Mouse (Mus musculus) stomach, embryonic 15.5 days (tissue): ENCODE data around the gene Atf7ip. TPM values are rescaled to one million over a fixed set of nuclear protein-coding genes. Genes with fewer than 3 reads are reported as not detected.
A peak's percentile ranks its signal among the peaks of the same experiment; 100 is the strongest.

Source experiments
- ATAC-seq: fragments of 200-750 bp; cut with Nextera tagmentation; 2 replicates; pipeline ENCODE4 v1.8.0; 2017; ENCODE audit warnings: low read depth, moderate number of reproducible peaks, moderate TSS enrichment; ENCODE audit not compliant: insufficient read depth, low FRiP score
- H3K27ac ChIP-seq: fragments of 300-500 bp; sonication (generic); 2 replicates; pipeline ENCODE4 v1.5.1; 2015; ENCODE audit warnings: mild to moderate bottlenecking, inconsistent platforms
- H3K27me3 ChIP-seq: fragments of 300-500 bp; sonication (generic); replicated peaks from 2 replicates; pipeline ENCODE4 v1.6.1; 2015; ENCODE audit warnings: inconsistent platforms
- H3K36me3 ChIP-seq: fragments of 300-500 bp; sonication (generic); 2 replicates; pipeline ENCODE4 v1.6.1; 2015; ENCODE audit warnings: inconsistent platforms
- H3K4me1 ChIP-seq: fragments of 300-500 bp; sonication (generic); 2 replicates; pipeline ENCODE4 v1.6.1; 2015; ENCODE audit warnings: inconsistent platforms
- H3K4me2 ChIP-seq: fragments of 300-500 bp; sonication (generic); 2 replicates; pipeline ENCODE4 v1.6.1; 2015; ENCODE audit warnings: mild to moderate bottlenecking, inconsistent platforms
- H3K4me3 ChIP-seq: fragments of 300-500 bp; sonication (generic); replicated peaks from 2 replicates; pipeline ENCODE4 v1.5.1; 2015; ENCODE audit warnings: inconsistent platforms
- H3K9ac ChIP-seq: fragments of 300-500 bp; sonication (generic); 2 replicates; pipeline ENCODE4 v1.6.1; 2015; ENCODE audit warnings: inconsistent platforms
- H3K9me3 ChIP-seq: fragments of 300-500 bp; sonication (generic); 2 replicates; pipeline ENCODE4 v1.6.1; 2016; ENCODE audit warnings: inconsistent platforms
- WGBS: fragments of 180-500 bp; shearing (Covaris S2); methylation state at CpG from one replicate; pipeline ENCODE4 v1.1.7; 2015; 5-methylcytosine and 5-hydroxymethylcytosine counted together
- polyA plus RNA-seq: library from polyadenylated mRNA; unstranded; fragments of >200 nt; fragmentation: Nextera tagmentation; extraction: Ambion mirVana; gene quantifications from 2 replicates; pipeline ENCODE4 v1.2.1, GENCODE M21; 2015

Gene Atf7ip
- polyA plus RNA-seq, 1 experiment from 2014 or later = 38.1 TPM

DNA sequence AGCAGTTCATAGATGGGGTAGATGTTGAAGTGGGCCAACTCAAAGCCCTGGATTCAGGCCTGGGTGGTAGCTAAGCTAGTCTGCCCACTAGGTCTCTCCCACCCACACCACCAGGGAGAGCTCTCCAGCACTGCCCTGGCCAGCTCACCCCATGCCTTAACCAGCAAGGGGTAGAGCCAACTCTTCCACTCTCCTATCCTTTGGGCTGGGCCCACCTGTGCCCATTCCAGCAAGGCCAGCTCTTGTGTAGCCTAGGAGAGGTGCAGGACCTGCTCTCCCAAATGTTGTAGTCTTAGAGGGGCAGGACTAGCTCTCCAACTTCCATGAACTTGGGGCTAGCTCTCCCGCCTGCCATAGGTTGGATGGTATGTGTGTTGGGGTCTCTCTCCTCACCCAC, 18.4 kb upstream of the Atf7ip start:
- WGBS = 93% methylated on average over 1 of the region's 1 CpGs
- Histone ChIP-seq H3K27me3 (no peaks in the 10 kb centered on the region), H3K9me3 (no peaks in the 10 kb centered on the region), H3K36me3 (no peaks in the 10 kb centered on the region), H3K4me1 (no peaks in the 10 kb centered on the region), H3K9ac (no peak overlapping the region), H3K4me2 (no peak overlapping the region), H3K27ac (no peak overlapping the region), H3K4me3 (no peak overlapping the region)
- ATAC-seq = no peak

DNA sequence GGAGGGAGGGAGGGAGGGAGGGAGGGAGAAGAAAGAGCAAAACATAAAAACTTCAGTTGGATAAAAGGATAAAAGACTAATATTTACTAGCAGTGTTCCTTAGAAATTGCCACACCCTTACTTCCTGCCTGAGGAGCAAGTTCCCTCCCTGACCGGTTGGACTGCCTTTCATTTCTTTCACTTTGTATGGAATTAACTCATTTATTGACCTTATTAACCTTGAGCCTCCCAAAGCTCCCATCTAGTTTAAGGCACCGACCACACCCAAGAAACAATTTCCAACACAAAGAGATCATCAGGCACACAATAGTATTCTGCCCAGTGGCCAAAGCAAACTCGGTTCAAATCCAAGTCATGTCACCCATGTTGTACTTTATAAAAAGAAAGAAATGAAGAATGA, 16.1 kb upstream of the Atf7ip start:
- H3K4me3 ChIP-seq = no peak overlapping the region
- peak overlapping the region; percentile 67 for H3K27ac ChIP-seq
- H3K4me2 ChIP-seq = no peak overlapping the region
- ATAC-seq = peak; percentile 71; the same call in 1 of the 2 replicates
- WGBS = 60% methylated on average over 3 of the region's 3 CpGs
- H3K36me3 ChIP-seq = no peaks in the 10 kb centered on the region
- H3K9ac ChIP-seq = no peak overlapping the region
- H3K9me3 ChIP-seq = no peaks in the 10 kb centered on the region
- no peaks in the 10 kb centered on the region for H3K4me1 ChIP-seq
- H3K27me3 ChIP-seq = no peaks in the 10 kb centered on the region

DNA sequence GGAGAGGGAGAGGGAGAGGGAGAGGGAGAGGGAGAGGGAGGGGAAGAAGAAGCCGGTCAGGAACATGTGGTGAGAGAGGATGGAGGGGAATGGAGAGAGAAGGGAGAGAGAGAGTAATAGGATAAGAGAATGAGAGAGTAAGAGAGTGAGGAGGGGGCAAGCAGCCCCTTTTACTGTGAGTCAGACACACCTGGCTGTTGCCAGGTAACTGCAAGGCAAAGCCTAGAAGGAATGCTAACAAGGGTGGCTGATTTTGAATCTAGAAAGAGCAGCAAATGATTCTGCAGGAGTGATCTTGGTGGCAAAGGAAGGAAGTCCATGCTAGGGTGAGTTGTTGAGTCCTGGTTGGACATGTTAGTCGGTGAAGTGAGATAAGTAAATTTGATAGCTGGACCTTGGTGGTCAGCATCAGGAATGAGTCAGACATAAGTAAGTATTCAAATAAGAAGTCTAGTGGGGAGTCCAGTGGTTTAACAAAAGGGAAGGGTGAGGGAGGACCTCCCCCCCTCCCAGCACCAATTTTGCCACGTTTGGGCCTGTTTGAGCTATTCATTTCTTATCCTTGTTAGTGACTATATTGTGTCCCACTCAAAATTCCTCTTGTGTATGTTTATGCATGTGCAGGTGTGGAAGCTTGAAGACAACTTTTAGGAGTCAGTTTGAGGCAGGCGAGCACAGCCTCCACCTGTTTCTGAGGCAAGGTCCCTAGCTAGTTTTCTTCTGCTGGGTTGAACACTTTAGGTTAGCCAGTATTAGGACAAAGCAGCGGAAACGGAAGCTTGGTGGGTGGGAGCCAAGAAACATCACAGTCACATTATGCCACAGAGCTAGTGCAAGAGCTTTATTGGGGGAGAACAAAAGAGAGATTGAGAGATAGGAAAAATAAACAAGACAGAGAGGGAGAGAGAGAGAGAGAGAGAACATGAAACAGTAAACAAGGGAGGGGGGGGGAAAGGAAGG, 15.2 kb upstream of the Atf7ip start:
- Histone ChIP-seq H3K9ac (no peak overlapping the region), H3K4me2 (no peak overlapping the region), H3K4me1 (no peaks in the 10 kb centered on the region), H3K27me3 (no peaks in the 10 kb centered on the region), H3K4me3 (no peak overlapping the region), H3K27ac (peak overlapping the region; percentile 51; the same call in 1 of the 2 replicates), H3K36me3 (no peaks in the 10 kb centered on the region), H3K9me3 (no peaks in the 10 kb centered on the region)
- 62% methylated on average over 6 of the region's 6 CpGs for WGBS
- ATAC-seq = no peak

DNA sequence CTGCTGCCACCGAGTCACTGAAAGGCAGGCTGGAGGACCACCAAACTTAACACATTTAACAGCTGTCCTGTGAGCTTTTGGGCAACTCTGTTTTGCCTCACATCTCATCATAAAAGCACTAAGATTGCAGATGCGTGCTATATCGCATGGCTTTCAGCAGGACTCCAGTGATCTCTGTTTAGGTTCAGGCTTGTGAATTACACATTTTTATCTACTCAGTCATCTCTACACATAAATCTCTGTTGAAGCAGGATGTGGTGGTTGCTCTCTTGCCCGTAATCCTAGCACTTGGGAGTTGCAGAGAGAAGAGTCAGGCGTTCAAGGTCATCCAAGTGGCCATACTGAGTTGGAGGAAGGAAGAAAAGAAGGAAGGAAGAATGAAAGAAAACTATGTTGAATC, 14.3 kb upstream of the Atf7ip start:
- H3K36me3 ChIP-seq = no peaks in the 10 kb centered on the region
- no peaks in the 10 kb centered on the region for H3K4me1 ChIP-seq
- no peak for ATAC-seq
- H3K4me2 ChIP-seq = no peak overlapping the region
- H3K4me3 ChIP-seq = no peak overlapping the region
- no peaks in the 10 kb centered on the region for H3K9me3 ChIP-seq
- H3K9ac ChIP-seq = no peak overlapping the region
- WGBS = 60% methylated on average over 5 of the region's 5 CpGs
- no peaks in the 10 kb centered on the region for H3K27me3 ChIP-seq
- no peak overlapping the region for H3K27ac ChIP-seq

DNA sequence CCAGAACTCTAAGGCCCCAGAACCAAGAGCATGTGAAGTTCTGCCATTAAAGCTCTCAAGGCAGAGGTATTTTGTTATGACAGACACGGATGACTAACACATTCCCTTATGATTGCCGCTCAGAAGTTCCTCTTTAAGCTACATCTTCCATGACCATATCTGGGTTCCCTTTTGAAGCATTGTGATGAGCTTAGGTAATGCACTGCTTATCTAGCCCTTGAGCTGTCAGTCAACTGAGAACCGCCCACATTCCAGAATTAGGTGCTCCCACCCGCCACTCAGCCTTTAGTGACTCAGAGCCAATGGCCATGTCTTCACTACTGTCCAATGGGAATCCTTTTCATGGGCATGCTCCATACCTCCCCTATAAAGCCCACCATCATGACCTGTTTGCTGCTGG, 13.7 kb upstream of the Atf7ip start:
- Histone ChIP-seq H3K4me2 (no peak overlapping the region), H3K4me3 (no peak overlapping the region), H3K9ac (no peak overlapping the region), H3K36me3 (no peaks in the 10 kb centered on the region), H3K9me3 (no peaks in the 10 kb centered on the region), H3K27ac (no peak overlapping the region), H3K4me1 (no peaks in the 10 kb centered on the region), H3K27me3 (no peaks in the 10 kb centered on the region)
- WGBS = 80% methylated on average over 4 of the region's 4 CpGs
- no peak for ATAC-seq

DNA sequence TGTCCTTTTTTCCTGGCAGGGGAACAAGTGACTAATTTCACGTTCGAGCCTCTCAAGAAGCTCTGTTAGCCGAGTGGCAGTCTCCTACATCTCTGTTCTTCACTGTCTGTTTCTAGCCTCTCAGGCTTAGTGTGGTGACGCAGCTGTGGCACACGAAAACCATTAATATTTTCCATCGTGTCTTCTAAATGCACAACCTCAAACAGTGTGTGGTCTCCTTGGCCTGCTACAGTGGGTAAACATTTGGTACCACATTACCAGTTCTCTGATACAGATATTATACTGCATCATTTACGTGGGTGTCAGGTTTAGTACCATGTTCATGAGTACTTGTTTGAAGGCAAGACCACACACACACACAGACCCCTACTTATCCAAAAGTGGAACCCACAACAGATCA, 12.5 kb upstream of the Atf7ip start:
- no peaks in the 10 kb centered on the region for H3K9me3 ChIP-seq
- H3K27me3 ChIP-seq = no peaks in the 10 kb centered on the region
- WGBS = 87% methylated on average over 7 of the region's 7 CpGs
- H3K4me1 ChIP-seq = no peaks in the 10 kb centered on the region
- ATAC-seq = no peak
- H3K9ac ChIP-seq = no peak overlapping the region
- no peak overlapping the region for H3K4me2 ChIP-seq
- H3K27ac ChIP-seq = no peak overlapping the region
- no peaks in the 10 kb centered on the region for H3K36me3 ChIP-seq
- no peak overlapping the region for H3K4me3 ChIP-seq

DNA sequence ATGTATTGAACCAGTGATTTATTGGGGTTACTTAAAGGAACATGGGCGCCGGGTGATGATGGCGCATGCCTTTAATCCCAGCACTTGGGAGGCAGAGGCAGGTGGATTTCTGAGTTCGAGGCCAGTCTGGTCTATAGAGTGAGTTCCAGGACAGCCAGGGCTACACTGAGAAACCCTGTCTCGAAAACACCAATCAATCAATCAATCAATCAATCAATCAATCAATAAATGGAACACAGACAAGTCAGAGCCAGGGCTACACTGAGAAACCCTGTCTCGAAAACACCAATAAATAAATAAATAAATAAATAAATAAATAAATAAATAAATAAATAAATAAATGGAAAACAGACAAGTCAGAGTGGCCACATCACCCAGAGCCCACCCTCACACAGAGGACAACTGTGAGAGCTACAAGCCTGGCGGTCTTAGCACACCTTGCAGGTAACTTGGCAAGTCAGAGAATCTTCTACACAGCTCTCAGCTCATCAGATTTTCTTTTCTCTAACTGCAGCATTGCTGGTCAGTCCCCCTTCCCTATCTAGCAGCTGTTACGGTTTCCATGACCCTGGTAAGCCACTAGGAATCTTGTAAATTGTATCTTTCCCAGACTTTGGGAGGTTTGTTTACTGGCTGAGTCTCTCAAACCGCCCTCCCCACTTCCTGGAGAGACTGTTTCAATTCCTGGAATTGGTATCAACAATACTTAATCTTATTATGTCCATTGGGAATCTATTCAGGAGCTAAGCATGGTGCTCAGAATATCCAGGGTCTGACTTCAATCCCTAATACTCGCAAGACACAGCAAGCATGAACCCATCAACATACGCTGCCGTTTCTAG, 11.8 kb upstream of the Atf7ip start:
- 81% methylated on average over 12 of the region's 12 CpGs for WGBS
- ATAC-seq = no peak
- H3K4me2 ChIP-seq = no peak overlapping the region

DNA sequence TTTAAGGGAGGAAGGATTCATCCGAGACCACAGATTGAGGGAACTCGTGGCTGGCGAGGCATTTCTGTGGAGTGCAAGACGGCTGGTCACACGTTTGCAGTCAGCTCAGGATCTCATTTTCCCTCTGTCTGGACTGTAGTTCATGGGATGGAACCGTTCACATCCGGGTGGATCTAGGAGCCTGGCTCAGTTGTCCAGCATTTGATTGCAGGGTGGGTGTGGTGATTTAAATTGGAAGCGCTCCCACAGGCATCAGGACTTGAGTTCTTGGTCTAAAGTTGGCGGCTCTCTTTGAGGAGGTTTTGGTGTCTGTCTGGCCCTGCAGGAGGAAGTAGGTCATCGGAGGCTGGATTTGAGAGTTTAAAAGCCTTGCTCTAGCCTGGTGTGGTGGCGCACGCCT, 10.9 kb upstream of the Atf7ip start:
- no peak for ATAC-seq
- Histone ChIP-seq H3K4me3 (no peak overlapping the region), H3K36me3 (no peaks in the 10 kb centered on the region), H3K9ac (no peak overlapping the region), H3K9me3 (no peaks in the 10 kb centered on the region), H3K27ac (no peak overlapping the region), H3K27me3 (no peaks in the 10 kb centered on the region), H3K4me2 (no peak overlapping the region), H3K4me1 (no peaks in the 10 kb centered on the region)
- WGBS = 90% methylated on average over 12 of the region's 12 CpGs

More for the DNA sequence above, 11.8 kb upstream of the Atf7ip start:
- H3K27me3 ChIP-seq = no peaks in the 10 kb centered on the region
- H3K27ac ChIP-seq = 0 out of 2 replicates have a peak overlapping the region, but pooled peaks have one; percentile 0
- no peak overlapping the region for H3K9ac ChIP-seq
- H3K4me3 ChIP-seq = no peak overlapping the region
- H3K36me3 ChIP-seq = no peaks in the 10 kb centered on the region
- no peaks in the 10 kb centered on the region for H3K4me1 ChIP-seq
- no peaks in the 10 kb centered on the region for H3K9me3 ChIP-seq

DNA sequence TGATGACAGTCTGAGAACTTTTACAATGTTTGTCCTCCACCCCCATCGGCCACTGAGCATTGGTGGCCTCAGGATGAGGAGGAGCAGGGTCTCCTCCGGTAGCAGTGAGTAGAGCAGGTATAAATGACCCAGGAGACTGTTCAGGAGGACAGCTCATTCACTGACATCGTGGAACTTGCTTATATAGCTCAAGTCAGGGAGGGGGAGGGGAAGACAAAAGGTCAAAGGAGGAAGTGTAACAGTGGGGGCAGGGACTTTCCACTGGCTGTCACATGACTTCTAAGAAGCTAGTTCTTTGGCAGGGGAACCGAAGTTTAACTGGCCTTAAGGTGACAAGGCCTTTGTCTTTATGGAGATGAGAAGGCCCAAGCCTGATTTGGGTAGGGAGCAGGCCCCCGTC, 8.2 kb upstream of the Atf7ip start:
- H3K9ac ChIP-seq = no peak overlapping the region
- H3K27me3 ChIP-seq = no peaks in the 10 kb centered on the region
- H3K4me2 ChIP-seq = no peak overlapping the region
- no peaks in the 10 kb centered on the region for H3K9me3 ChIP-seq
- no peak overlapping the region for H3K4me3 ChIP-seq
- H3K36me3 ChIP-seq = no peaks in the 10 kb centered on the region
- H3K4me1 ChIP-seq = no peaks in the 10 kb centered on the region
- 56% methylated on average over 5 of the region's 5 CpGs for WGBS
- ATAC-seq = no peak
- H3K27ac ChIP-seq = no peak overlapping the region

DNA sequence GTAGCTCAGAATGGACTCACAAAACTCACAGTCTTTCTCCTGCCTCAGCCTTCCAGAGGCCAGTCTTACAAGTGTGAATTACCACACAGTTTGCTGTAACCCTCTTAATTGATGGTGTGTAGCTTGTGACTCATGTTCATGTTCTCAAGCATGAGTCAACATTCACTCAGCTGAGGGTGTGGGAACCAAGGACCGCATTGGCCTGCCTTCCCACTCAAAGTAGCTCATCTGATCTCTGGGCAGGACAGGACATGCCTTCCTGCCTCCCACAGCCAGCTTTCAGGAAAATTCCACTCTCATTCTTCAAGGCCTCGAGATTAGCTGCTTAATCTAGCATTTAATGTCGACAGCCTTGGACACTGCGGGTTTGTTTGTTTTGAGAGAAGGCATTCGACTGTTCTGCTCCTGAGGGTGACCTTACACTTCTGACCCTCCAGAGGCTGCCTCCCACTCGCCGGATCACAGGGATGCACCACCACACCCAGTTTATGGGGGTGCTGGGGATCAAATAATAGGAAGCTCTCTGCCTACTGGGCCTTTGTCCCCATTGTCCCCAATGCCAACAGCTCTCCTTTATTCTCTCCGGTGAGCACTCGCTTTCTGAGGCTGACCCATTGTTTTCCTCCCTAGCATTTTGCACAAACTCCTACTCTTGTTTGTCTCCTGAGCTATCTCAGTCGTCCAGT, 6.5 kb upstream of the Atf7ip start:
- Histone ChIP-seq H3K27ac (no peak overlapping the region), H3K36me3 (no peaks in the 10 kb centered on the region), H3K4me3 (no peak overlapping the region), H3K9me3 (no peaks in the 10 kb centered on the region), H3K4me2 (no peak overlapping the region), H3K9ac (no peak overlapping the region), H3K4me1 (no peaks in the 10 kb centered on the region), H3K27me3 (no peaks in the 10 kb centered on the region)
- 50% methylated on average over 10 of the region's 10 CpGs for WGBS
- ATAC-seq = peak; percentile 63; the same call in 1 of the 2 replicates

DNA sequence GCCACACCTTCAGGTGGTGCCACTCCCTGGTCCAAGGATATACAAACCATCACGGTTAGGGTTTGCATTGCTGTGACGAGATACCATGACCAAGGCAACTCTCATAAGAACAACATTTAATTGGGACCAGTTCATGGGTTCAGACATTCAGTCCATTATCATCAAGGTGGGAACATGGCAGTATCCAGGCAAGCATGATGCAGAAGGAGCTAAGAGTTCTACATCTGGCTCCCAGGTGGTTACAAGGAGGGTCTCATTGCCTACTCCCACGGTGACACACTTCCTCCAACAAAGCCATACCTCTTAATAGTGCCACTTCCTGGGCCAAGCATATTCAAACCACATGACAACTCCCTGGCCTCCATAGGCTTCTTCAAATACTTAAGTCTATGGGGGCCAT, 2.7 kb downstream of the Atf7ip start:
- Histone ChIP-seq H3K4me2 (no peak overlapping the region), H3K4me3 (no peak overlapping the region), H3K36me3 (no peaks in the 10 kb centered on the region), H3K9ac (no peak overlapping the region), H3K27ac (no peak overlapping the region), H3K27me3 (no peaks in the 10 kb centered on the region), H3K4me1 (no peaks in the 10 kb centered on the region), H3K9me3 (no peaks in the 10 kb centered on the region)
- 89% methylated on average over 3 of the region's 3 CpGs for WGBS
- ATAC-seq = no peak
